Mouse (Mus musculus) lung, adult 2 months (tissue): Measurements from ENCODE around the gene Zdhhc16.

Experiments
- CTCF ChIP-seq: fragments of 200-500 bp; IDR thresholded peaks from 2 replicates; pipeline ENCODE4 v1.5.1; 2011; ENCODE audit warnings: mild to moderate bottlenecking, low read length, control low read depth; ENCODE audit not compliant: insufficient read depth
- POLR2A ChIP-seq: fragments of 200-500 bp; IDR thresholded peaks from 2 replicates; pipeline ENCODE4 v1.6.1; 2011; ENCODE audit warnings: low read depth, mild to moderate bottlenecking, control low read depth, low read length, borderline replicate concordance; ENCODE audit errors: extremely low read depth

DNA sequence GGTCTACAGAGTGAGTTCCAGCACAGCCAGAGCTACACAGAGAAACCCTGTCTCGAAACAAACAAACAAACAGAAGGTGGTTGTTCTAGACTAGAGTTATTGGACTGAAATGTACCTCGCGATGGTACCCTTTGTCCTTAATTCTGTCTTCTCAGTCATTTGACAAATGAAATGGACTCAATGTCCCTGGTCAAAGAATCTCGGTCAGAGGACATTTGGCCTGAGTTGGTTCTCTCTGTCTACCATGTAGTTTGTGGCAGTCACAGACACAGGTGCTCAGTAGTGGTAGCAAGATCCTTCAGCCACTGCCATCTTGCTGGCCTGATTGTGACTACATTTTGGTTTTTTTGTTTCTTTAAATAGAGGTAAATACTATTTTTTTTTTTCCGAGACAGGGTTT, 52.7 kb downstream of the Zdhhc16 start:
- TF ChIP-seq POLR2A (no peak), CTCF (no peak)
